Mouse (Mus musculus): ENCODE results near the gene Stxbp4.

DNA sequence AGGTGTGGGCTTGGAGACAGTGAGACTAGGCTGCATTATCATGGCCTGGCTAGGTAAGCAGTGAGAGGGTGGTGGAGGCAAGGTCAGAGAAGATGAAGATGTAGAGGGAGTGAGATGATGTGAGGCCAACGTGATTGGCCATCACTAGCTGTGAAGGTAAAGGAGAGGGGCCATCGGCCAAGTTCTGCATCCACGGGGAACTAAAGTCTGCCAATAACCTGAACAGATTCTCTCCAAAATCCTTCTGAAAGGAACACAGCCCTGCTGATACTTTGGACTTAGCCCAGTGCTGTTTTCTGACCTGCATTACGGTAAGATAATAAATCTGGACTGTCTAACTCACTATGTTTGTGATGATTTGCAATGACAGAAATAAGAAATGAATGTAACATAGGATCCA is 167.6 kb downstream of the Stxbp4 start:
- no peak for TF ChIP-seq CTCF (IDR thresholded peaks at IDR 0.05; ENCODE audit: insufficient read depth, low read length)
- no peak for TF ChIP-seq POLR2A (IDR thresholded peaks at IDR 0.05; ENCODE audit: borderline replicate concordance, extremely low read depth, low read depth, low read length)

Data from lung, adult 2 months (tissue).